Mouse (Mus musculus) limb, embryonic 15.5 days (tissue): ENCODE measurements around the gene Ptpn14. TPM values are rescaled to one million over a fixed set of nuclear protein-coding genes. Genes with fewer than 3 reads are reported as not detected.
A peak's percentile ranks its signal among the peaks of the same experiment; 100 is the strongest.

Experiments used
- ATAC-seq: fragments of 200-750 bp; cut with Nextera tagmentation; 2 replicates; pipeline ENCODE4 v1.8.0; 2017; ENCODE audit warnings: low read depth, moderate TSS enrichment; ENCODE audit not compliant: insufficient number of reproducible peaks, low FRiP score, low TSS enrichment
- H3K27ac ChIP-seq: fragments of 300-500 bp; sonication (generic); 2 replicates; pipeline ENCODE4 v1.5.1; 2015; ENCODE audit warnings: moderate library complexity, mild to moderate bottlenecking, inconsistent platforms
- H3K27me3 ChIP-seq: fragments of 300-500 bp; sonication (generic); 2 replicates; pipeline ENCODE4 v1.6.1; 2015; ENCODE audit warnings: inconsistent platforms
- H3K36me3 ChIP-seq: fragments of 300-500 bp; sonication (generic); 2 replicates; pipeline ENCODE4 v1.6.1; 2015; ENCODE audit warnings: inconsistent platforms
- H3K4me1 ChIP-seq: fragments of 300-500 bp; sonication (generic); 2 replicates; pipeline ENCODE4 v1.6.1; 2015; ENCODE audit warnings: inconsistent platforms
- H3K4me2 ChIP-seq: fragments of 300-500 bp; sonication (generic); 2 replicates; pipeline ENCODE4 v1.6.1; 2015; ENCODE audit warnings: mild to moderate bottlenecking, inconsistent platforms
- H3K4me3 ChIP-seq: fragments of 300-500 bp; sonication (generic); 2 replicates; pipeline ENCODE4 v1.5.1; 2015; ENCODE audit warnings: mild to moderate bottlenecking, inconsistent platforms
- H3K9ac ChIP-seq: fragments of 300-500 bp; sonication (generic); 2 replicates; pipeline ENCODE4 v1.6.1; 2015; ENCODE audit warnings: inconsistent platforms
- H3K9me3 ChIP-seq: fragments of 300-500 bp; sonication (generic); 2 replicates; pipeline ENCODE4 v1.6.1; 2016; ENCODE audit warnings: inconsistent platforms
- whole genome bisulfite sequencing: fragments of 180-500 bp; shearing (Covaris S2); methylation state at CpG from one replicate; pipeline ENCODE4 v1.1.7; 2015; 5-methylcytosine and 5-hydroxymethylcytosine counted together
- polyA plus RNA-seq: library from polyadenylated mRNA; unstranded; fragments of >200 nt; fragmentation: Nextera tagmentation; extraction: Ambion mirVana; gene quantifications from 2 replicates; pipeline ENCODE4 v1.2.1, GENCODE M21; 2015

Ptpn14 gene
- polyA plus RNA-seq, 1 experiment from 2014 or later = 11.8 TPM

DNA sequence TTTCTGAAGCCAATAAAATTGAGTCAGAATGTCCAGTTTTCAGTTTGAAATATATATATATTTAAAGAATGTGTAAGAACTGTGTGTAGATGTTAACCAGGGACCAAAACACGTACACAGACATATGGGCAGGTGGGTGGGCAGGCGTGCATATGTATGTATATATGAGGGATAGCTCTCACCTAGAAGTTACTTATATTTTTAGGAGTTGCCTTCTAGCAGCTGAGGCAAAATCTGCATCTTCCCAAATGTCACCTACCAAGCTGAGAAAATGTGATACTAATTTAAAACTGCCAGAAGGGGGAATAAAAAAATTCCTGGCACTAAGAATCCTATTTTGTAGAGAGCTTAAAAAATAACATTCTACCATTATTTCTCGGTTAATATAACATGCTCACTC is 191.7 kb downstream of the Ptpn14 start:
- no peak overlapping the region for H3K27ac ChIP-seq
- H3K4me1 ChIP-seq = peaks cover 26% of the 10 kb centered on the region
- 64% methylated on average over 3 of the region's 3 CpGs for WGBS
- H3K36me3 ChIP-seq = no peaks in the 10 kb centered on the region
- H3K4me2 ChIP-seq = no peak overlapping the region
- H3K27me3 ChIP-seq = no peaks in the 10 kb centered on the region
- H3K9me3 ChIP-seq = no peaks in the 10 kb centered on the region
- no peak overlapping the region for H3K4me3 ChIP-seq
- no peak for ATAC-seq
- H3K9ac ChIP-seq = no peak overlapping the region

DNA sequence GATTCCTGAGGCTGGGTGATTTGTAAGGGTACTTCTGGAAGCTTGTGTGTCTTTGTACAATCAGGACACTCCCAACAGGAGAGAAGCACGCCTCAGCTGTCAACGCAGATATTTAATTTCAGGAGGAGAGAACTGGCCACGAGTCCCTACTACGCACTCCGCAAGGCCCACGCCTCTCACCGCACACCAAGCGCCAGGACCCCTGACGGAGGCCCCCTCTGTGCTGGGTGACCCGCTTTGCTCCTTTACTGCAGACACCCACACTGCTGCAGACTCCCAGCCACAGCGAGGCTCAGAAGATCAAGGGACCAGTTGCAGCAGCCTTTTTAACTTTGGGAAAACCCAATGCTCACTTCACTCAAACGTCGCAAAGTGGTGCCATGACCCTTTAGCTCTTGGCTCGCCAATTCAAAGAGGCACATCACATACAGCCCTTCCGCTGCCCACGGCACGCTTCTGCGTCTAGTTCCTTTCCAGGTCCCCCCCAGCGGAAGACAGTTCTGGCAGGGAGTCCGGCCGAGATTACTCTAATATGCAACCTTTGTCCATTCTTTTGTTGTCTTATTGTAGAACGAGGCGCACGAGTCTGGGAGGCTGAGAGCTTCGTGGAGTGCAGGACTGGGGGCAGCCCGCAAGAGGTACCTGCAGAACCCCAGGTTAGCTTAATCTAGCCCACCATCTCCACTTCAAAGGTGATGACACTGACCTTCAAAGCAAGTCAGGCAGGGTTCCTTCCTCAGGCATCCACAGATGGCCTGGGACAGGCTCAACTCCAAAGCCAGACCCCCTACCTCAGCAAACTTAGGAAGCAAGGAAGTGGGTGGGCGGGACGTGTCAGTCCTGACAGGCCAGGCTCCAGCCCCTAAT is 192.9 kb downstream of the Ptpn14 start:
- no peak for ATAC-seq
- Histone ChIP-seq H3K9ac (peak overlapping the region; percentile 78; the same call in 1 of the 2 replicates), H3K4me1 (peaks cover 26% of the 10 kb centered on the region), H3K9me3 (no peaks in the 10 kb centered on the region), H3K36me3 (no peaks in the 10 kb centered on the region), H3K4me2 (peak overlapping the region; percentile 91), H3K27ac (no peak overlapping the region; the same call in 1 of the 2 replicates), H3K27me3 (no peaks in the 10 kb centered on the region), H3K4me3 (peak overlapping the region; percentile 81)
- WGBS = 36% methylated on average over 28 of the region's 28 CpGs

DNA sequence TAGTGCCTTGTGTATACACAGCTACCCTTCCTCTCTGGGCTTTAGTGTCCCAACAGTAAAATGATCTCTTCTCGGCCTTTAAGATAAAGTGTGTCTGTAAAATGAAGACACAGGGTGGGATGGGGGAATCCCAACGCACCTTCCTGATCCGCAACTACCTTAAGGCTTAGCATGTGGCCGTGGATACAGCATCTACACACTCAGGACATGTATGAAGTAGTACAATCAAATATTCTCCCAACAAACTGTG is 193.4 kb downstream of the Ptpn14 start:
- peak overlapping the region; percentile 81 for H3K4me3 ChIP-seq
- no peaks in the 10 kb centered on the region for H3K9me3 ChIP-seq
- H3K4me1 ChIP-seq = peaks cover 26% of the 10 kb centered on the region
- H3K27ac ChIP-seq = 0 out of 2 replicates have a peak overlapping the region, but pooled peaks have one; percentile 67
- peak overlapping the region; percentile 91 for H3K4me2 ChIP-seq
- no peaks in the 10 kb centered on the region for H3K27me3 ChIP-seq
- WGBS = 6% methylated on average over 4 of the region's 4 CpGs
- ATAC-seq = no peak
- H3K36me3 ChIP-seq = no peaks in the 10 kb centered on the region
- peak overlapping the region; percentile 78 for H3K9ac ChIP-seq

DNA sequence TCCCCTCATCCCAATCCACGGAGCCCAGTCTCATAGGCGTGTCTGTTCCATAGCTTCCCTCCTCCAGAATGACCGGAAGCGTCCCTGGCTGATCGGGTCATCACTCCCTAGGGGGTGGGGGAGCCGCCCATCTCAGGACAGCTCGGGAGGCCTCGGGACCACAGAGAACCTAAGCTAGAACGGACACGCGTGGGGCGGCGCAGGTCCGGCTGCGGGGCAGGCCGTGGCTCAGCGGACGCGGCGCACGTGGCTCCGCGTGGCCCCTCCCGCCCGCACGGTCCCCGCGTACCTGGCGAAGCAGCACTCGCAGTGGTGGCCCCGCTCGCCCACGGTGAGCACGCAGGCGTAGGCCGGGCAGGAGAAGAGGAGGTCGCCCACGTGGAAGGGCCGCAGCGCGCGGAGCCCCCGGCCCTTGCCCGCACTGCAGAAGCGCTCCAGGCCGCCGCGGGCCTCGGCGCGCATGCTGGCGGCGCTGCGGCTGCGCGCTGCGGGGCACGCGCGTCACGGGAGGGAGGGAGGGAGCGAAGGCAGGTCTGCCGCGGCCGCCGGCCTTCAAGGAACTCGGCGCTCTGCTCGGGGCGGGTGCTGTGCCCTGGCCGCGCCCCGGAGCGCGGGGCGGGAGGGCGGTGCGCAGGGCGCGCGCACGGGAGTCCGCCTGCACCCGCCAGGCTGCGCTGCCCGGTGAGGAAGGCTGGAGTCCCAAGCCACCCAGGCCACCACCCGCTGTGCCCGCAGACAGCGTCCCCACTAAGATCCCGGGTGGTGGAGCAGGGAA is 193.9 kb downstream of the Ptpn14 start, which contains the start of gene Smyd2:
Gene Smyd2, minus strand, starts transcription at position 546 of the 775 bp plus-strand sequence.
- under 1% methylated on average over 58 of the region's 90 CpGs for WGBS
- Histone ChIP-seq H3K4me1 (peaks cover 25% of the 10 kb centered on the region), H3K4me3 (peak within 1 kb of the TSS; percentile 81), H3K9me3 (no peaks in the 10 kb centered on the region), H3K27me3 (no peaks in the 10 kb centered on the region), H3K27ac (peak within 1 kb of the TSS; percentile 67), H3K9ac (peak within 1 kb of the TSS; percentile 78), H3K36me3 (no peaks in the 10 kb centered on the region), H3K4me2 (peak within 1 kb of the TSS; percentile 91)
- peak; percentile 81; the same call in 1 of the 2 replicates for ATAC-seq

DNA sequence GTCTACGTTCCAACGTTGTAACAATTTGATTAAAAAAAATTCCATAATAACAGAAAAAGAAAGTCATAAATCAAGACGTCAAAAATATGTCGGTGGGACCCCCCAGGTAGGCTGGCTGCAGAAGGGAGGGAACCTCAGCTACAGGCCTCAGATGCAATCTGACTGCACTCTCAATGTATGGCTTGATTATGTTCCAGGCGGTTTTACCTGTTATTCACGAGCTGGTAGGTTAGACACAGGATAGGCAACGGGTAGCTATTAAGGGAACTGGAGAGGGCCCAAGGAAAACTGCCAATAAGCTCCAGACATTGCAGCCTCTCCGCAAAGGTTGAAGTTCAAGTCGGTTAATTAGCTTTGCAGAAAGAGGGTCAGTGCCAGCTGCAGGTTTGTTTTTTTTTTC is 194.7 kb downstream of the Ptpn14 start:
- Histone ChIP-seq H3K27me3 (no peaks in the 10 kb centered on the region), H3K9me3 (no peaks in the 10 kb centered on the region), H3K9ac (no peak overlapping the region; the same call in 1 of the 2 replicates), H3K4me3 (peak overlapping the region; percentile 81), H3K4me1 (peaks cover 27% of the 10 kb centered on the region), H3K36me3 (no peaks in the 10 kb centered on the region), H3K27ac (peak overlapping the region; percentile 67; the same call in 1 of the 2 replicates), H3K4me2 (peak overlapping the region; percentile 91)
- 10% methylated on average over 9 of the region's 9 CpGs for WGBS
- ATAC-seq = peak; percentile 33; the same call in 1 of the 2 replicates

DNA sequence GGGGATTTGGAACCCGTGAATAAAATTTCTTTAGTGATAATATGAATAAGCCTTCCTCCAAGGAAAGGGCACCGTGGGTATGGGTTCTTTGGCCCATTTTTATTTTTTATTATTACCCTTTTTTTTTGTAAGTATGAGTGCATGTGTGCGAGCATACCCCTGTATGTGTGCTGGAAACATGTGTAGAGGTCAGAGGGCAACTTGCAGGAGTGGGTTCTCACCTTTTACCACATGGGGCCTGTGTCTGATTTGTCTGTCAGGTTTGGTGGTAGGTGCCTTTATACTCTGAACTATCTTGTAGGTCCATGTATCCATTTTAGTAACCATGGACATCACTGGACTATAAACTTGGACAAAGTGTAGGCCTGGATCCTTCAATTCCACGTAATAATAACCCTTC is 195.1 kb downstream of the Ptpn14 start:
- H3K27ac ChIP-seq = no peak overlapping the region
- H3K4me1 ChIP-seq = peaks cover 27% of the 10 kb centered on the region
- no peak overlapping the region for H3K9ac ChIP-seq
- no peak overlapping the region for H3K4me2 ChIP-seq
- H3K36me3 ChIP-seq = no peaks in the 10 kb centered on the region
- no peak overlapping the region for H3K4me3 ChIP-seq
- no peak for ATAC-seq
- whole genome bisulfite sequencing = 66% methylated on average over 4 of the region's 4 CpGs
- H3K9me3 ChIP-seq = no peaks in the 10 kb centered on the region
- H3K27me3 ChIP-seq = no peaks in the 10 kb centered on the region

DNA sequence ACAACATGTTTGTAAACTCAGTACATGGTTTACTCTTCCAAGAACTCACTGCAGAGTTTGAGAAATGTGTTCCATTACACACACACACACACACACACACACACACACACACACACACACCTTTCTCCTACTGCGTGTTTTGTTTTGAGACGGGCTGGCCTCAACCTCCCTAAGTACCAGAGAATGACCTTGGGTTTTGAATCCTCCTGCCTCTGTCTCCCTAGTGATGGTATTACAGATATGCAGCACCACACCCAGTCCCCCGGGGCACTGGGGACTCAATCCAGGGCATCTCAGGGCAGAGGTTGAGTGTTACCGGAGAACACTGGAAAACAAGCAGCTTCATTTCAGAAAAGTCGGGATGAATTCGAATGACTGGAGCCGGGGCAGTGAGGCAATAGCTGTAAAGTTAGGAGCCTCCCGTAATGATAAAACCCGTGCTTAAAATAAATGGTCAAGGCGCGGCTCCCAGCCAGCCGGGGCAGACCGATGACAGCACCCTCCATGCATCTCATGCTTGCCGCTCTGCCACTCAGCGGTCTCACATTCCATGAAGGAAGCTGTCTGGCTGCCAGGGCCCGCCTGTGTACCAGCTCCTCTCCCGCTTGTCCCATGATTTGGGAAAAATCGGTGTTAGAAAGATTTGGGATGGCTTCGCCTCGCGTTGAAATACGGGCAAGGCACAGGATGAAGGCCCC is 196.0 kb downstream of the Ptpn14 start:
- no peak overlapping the region for H3K4me2 ChIP-seq
- peaks cover 27% of the 10 kb centered on the region for H3K4me1 ChIP-seq
- H3K27ac ChIP-seq = no peak overlapping the region
- no peaks in the 10 kb centered on the region for H3K36me3 ChIP-seq
- no peaks in the 10 kb centered on the region for H3K9me3 ChIP-seq
- H3K4me3 ChIP-seq = no peak overlapping the region
- no peak for ATAC-seq
- WGBS = 67% methylated on average over 22 of the region's 22 CpGs
- no peaks in the 10 kb centered on the region for H3K27me3 ChIP-seq
- no peak overlapping the region for H3K9ac ChIP-seq

DNA sequence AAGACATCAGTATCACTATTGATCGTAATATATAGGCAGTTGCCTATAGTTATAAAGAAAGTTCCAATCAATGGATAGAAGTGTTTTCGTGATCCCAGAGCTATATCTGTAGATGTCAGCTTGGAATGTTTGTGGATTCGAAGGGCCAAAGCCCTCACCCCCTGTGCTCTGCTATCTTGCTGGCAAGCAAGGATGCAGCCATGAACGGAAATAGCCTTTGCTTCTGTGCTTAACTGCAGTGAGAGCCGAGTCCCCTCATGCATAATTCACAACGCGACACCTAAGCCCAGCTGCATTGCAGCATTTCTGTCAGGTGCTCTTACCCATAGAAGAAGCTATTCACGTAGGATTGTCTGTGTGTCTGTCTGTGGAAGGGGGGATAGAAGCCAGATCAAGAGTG is 198.2 kb downstream of the Ptpn14 start:
- Histone ChIP-seq H3K4me3 (no peak overlapping the region), H3K27me3 (no peaks in the 10 kb centered on the region), H3K4me1 (peaks cover 17% of the 10 kb centered on the region), H3K9me3 (no peaks in the 10 kb centered on the region), H3K9ac (no peak overlapping the region), H3K4me2 (no peak overlapping the region), H3K27ac (no peak overlapping the region), H3K36me3 (no peaks in the 10 kb centered on the region)
- no peak for ATAC-seq
- 72% methylated on average over 8 of the region's 8 CpGs for WGBS

Other genes with a start within 250 kb of the Ptpn14 start
- gene Cenpf, start 40.2 kb upstream of the Ptpn14 start, polyA plus RNA-seq = 65.1 and 65.8 TPM in 2 replicates
- gene Smyd2, start 194.1 kb downstream of the Ptpn14 start, polyA plus RNA-seq = 84.2 and 90.6 TPM in 2 replicates